In genomic region chr2:159586697-159587473, GRCm38 (mm10) we compare ENCODE assay signal across 13 mouse cellular contexts.
DNase-seq lines count a peak whose midpoint lies in the region; ATAC-seq lines count a peak whose summit lies in the region.
"Had no signal": no experiment of that assay in that cellular context is flagged by ENCODE, and none has a peak within 500 bp of the region (broad histone marks: within the 10 kb centered on the region; RNA-seq: fewer than 3 reads in every experiment).

No protein-coding gene starts in this region.

- H3K27me3 ChIP-seq in forebrain, embryonic 14.5 days (replicated peaks; ENCODE audit: control insufficient read depth, insufficient read depth, low read length), result no peaks in the 10 kb centered on the region
- no peaks in the 10 kb centered on the region for H3K27me3 ChIP-seq in forebrain, embryonic 11.5 days (ENCODE audit: control insufficient read depth, insufficient read depth, low read length)
- no peaks in the 10 kb centered on the region for H3K27me3 ChIP-seq in embryonic facial prominence, embryonic 11.5 days (ENCODE audit: control insufficient read depth, insufficient read depth, low read length)
- H3K27me3 ChIP-seq: hindbrain, embryonic 15.5 days; midbrain, embryonic 15.5 days had no signal

- ATAC-seq in forebrain, embryonic 14.5 days, result no peak
- no peak for ATAC-seq in forebrain, embryonic 11.5 days (replicated peaks; ENCODE audit: low FRiP score)
- ATAC-seq in embryonic facial prominence, embryonic 11.5 days (replicated peaks; ENCODE audit: insufficient number of reproducible peaks, low FRiP score, low TSS enrichment, low read depth), result no peak
- ATAC-seq: midbrain, embryonic 15.5 days had no signal

- H3K4me3 ChIP-seq in forebrain, embryonic 14.5 days (ENCODE audit: low read depth, low read length), result no peak overlapping the region
- no peak overlapping the region for H3K4me3 ChIP-seq in forebrain, embryonic 11.5 days (ENCODE audit: low read depth, low read length)
- no peak overlapping the region for H3K4me3 ChIP-seq in embryonic facial prominence, embryonic 11.5 days (ENCODE audit: low read depth, low read length)
- H3K4me3 ChIP-seq: forebrain, embryonic 10.5 days; hindbrain, embryonic 15.5 days; midbrain, embryonic 15.5 days had no signal

- H3K4me1 ChIP-seq in forebrain, embryonic 14.5 days (ENCODE audit: control insufficient read depth, insufficient read depth, low read length), result no peaks in the 10 kb centered on the region
- H3K4me1 ChIP-seq in forebrain, embryonic 11.5 days (replicated peaks; ENCODE audit: control insufficient read depth, insufficient read depth, low read length), result no peaks in the 10 kb centered on the region
- H3K4me1 ChIP-seq in embryonic facial prominence, embryonic 11.5 days (ENCODE audit: control insufficient read depth, insufficient read depth, low read length), result no peaks in the 10 kb centered on the region
- H3K4me1 ChIP-seq: hindbrain, embryonic 15.5 days; midbrain, embryonic 15.5 days had no signal

- no peak overlapping the region for H3K27ac ChIP-seq in forebrain, embryonic 14.5 days (ENCODE audit: low read depth, low read length)
- no peak overlapping the region for H3K27ac ChIP-seq in forebrain, embryonic 11.5 days (ENCODE audit: low read depth, low read length)
- H3K27ac ChIP-seq in embryonic facial prominence, embryonic 11.5 days (replicated peaks; ENCODE audit: low read depth, low read length), result no peak overlapping the region
- H3K27ac ChIP-seq: forebrain, embryonic 10.5 days; hindbrain, embryonic 15.5 days; midbrain, embryonic 15.5 days had no signal

- DNase-seq in forebrain, embryonic 14.5 days (ENCODE audit: low spot score), result peak; percentile 55
- no peak for DNase-seq in forebrain, embryonic 11.5 days (ENCODE audit: low spot score)
- peak; percentile 14 for DNase-seq in kidney, postnatal 14 days
- no peak for DNase-seq in kidney, adult 8-10 months
- peak; percentile 31 for DNase-seq in 3T3-L1 (ENCODE audit: low read depth, low spot score)
- peak; percentile 28 for DNase-seq in embryonic facial prominence, embryonic 11.5 days (ENCODE audit: low spot score)
- no peak for DNase-seq in right cerebral cortex, adult 2 months (ENCODE audit: low spot score in 2 of 2)
- DNase-seq in left cerebral cortex, adult 18-20 months (ENCODE audit: low spot score in 2 of 2), result no peak
- DNase-seq: lung, adult 18-20 months; thymus, postnatal 4 days had no signal

- WGBS in forebrain, embryonic 14.5 days, result 59% methylated on average over 6 of the region's 6 CpGs
- WGBS in forebrain, embryonic 11.5 days, result 65% methylated on average over 6 of the region's 6 CpGs
- 55% methylated on average over 6 of the region's 6 CpGs for WGBS in embryonic facial prominence, embryonic 11.5 days

- no peak overlapping the region for H3K4me2 ChIP-seq in forebrain, embryonic 14.5 days (ENCODE audit: low read length)
- no peak overlapping the region for H3K4me2 ChIP-seq in forebrain, embryonic 11.5 days (ENCODE audit: low read depth, low read length, severe bottlenecking)
- no peak overlapping the region for H3K4me2 ChIP-seq in embryonic facial prominence, embryonic 11.5 days (ENCODE audit: low read depth, low read length)
- H3K4me2 ChIP-seq: hindbrain, embryonic 15.5 days; midbrain, embryonic 15.5 days had no signal

- H3K9me3 ChIP-seq in forebrain, embryonic 14.5 days (replicated peaks; ENCODE audit: control insufficient read depth, low read length), result no peaks in the 10 kb centered on the region
- H3K9me3 ChIP-seq in forebrain, embryonic 11.5 days (ENCODE audit: control insufficient read depth, low read length), result no peaks in the 10 kb centered on the region
- no peaks in the 10 kb centered on the region for H3K9me3 ChIP-seq in embryonic facial prominence, embryonic 11.5 days (replicated peaks; ENCODE audit: control insufficient read depth, low read length)
- H3K9me3 ChIP-seq: forebrain, embryonic 10.5 days; hindbrain, embryonic 15.5 days; midbrain, embryonic 15.5 days had no signal

- H3K9ac ChIP-seq in forebrain, embryonic 14.5 days (ENCODE audit: low read length), result no peak overlapping the region
- H3K9ac ChIP-seq in forebrain, embryonic 11.5 days (ENCODE audit: low read length), result no peak overlapping the region
- H3K9ac ChIP-seq in embryonic facial prominence, embryonic 11.5 days (replicated peaks; ENCODE audit: low read length), result no peak overlapping the region
- H3K9ac ChIP-seq: hindbrain, embryonic 15.5 days; midbrain, embryonic 15.5 days had no signal

- H3K36me3 ChIP-seq in forebrain, embryonic 14.5 days (ENCODE audit: control insufficient read depth, insufficient read depth, low read length), result no peaks in the 10 kb centered on the region
- no peaks in the 10 kb centered on the region for H3K36me3 ChIP-seq in forebrain, embryonic 11.5 days (ENCODE audit: control insufficient read depth, insufficient read depth, low read length)
- no peaks in the 10 kb centered on the region for H3K36me3 ChIP-seq in embryonic facial prominence, embryonic 11.5 days (replicated peaks; ENCODE audit: control insufficient read depth, insufficient read depth, low read depth, low read length)
- H3K36me3 ChIP-seq: forebrain, embryonic 10.5 days; hindbrain, embryonic 15.5 days; midbrain, embryonic 15.5 days had no signal

Comparison
In these comparisons a context has a peak if more than half of its experiments do, and no peak if none do; other contexts are left out.
1. DNase-seq: peak in forebrain, embryonic 14.5 days (single experiment), kidney, postnatal 14 days (single experiment), 3T3-L1 (single experiment) and embryonic facial prominence, embryonic 11.5 days (single experiment); none in forebrain, embryonic 11.5 days (single experiment), kidney, adult 8-10 months (0 of 2), right cerebral cortex, adult 2 months (0 of 2) and left cerebral cortex, adult 18-20 months (0 of 2).